Mouse (Mus musculus) heart, postnatal 0 days (tissue): ENCODE measurements around the gene Obsl1. TPM values are rescaled to one million over a fixed set of nuclear protein-coding genes. Genes with fewer than 3 reads are reported as not detected.

Source experiments
- ATAC-seq: fragments of 200-750 bp; cut with Nextera tagmentation; 2 replicates; pipeline ENCODE4 v1.8.0; 2017; ENCODE audit warnings: low read depth, moderate number of reproducible peaks, moderate library complexity; ENCODE audit not compliant: insufficient read depth
- DNase-seq: peaks from one replicate; pipeline ENCODE4 v3.0.0-alpha.2; 2016; ENCODE audit warnings: low spot score
- H3K27ac ChIP-seq: fragments of 300-500 bp; sonication (generic); 2 replicates; pipeline ENCODE4 v1.5.1; 2014; ENCODE audit warnings: low read depth, mild to moderate bottlenecking
- H3K27me3 ChIP-seq: fragments of 300-500 bp; sonication (generic); 2 replicates; pipeline ENCODE4 v1.6.1; 2014; ENCODE audit warnings: low read length, mixed read lengths; ENCODE audit not compliant: control insufficient read depth, insufficient read depth
- H3K36me3 ChIP-seq: fragments of 300-500 bp; sonication (generic); replicated peaks from 2 replicates; pipeline ENCODE4 v1.6.1; 2014; ENCODE audit warnings: low read length, mixed read lengths; ENCODE audit not compliant: control insufficient read depth, insufficient read depth
- H3K4me1 ChIP-seq: fragments of 300-500 bp; sonication (generic); 2 replicates; pipeline ENCODE4 v1.6.1; 2014; ENCODE audit warnings: antibody characterized with exemption; ENCODE audit not compliant: control insufficient read depth, insufficient read depth
- H3K4me2 ChIP-seq: fragments of 300-500 bp; sonication (generic); 2 replicates; pipeline ENCODE4 v1.6.1; 2014; ENCODE audit warnings: low read depth, mild to moderate bottlenecking, low read length, moderate library complexity
- H3K4me3 ChIP-seq: fragments of 300-500 bp; sonication (generic); 2 replicates; pipeline ENCODE4 v1.5.1; 2014; ENCODE audit warnings: low read depth, low read length
- H3K9ac ChIP-seq: fragments of 300-500 bp; sonication (generic); replicated peaks from 2 replicates; pipeline ENCODE4 v1.6.1; 2014; ENCODE audit warnings: low read depth, low read length, mixed read lengths
- H3K9me3 ChIP-seq: fragments of 300-500 bp; sonication (generic); replicated peaks from 2 replicates; pipeline ENCODE4 v1.6.1; 2016; ENCODE audit warnings: low read length; ENCODE audit not compliant: control insufficient read depth
- CTCF ChIP-seq: IDR thresholded peaks from 2 replicates; pipeline ENCODE4 v1.5.1; 2016; ENCODE audit warnings: antibody characterized with exemption, control low read depth, low read depth
- EP300 ChIP-seq: IDR thresholded peaks from 2 replicates; pipeline ENCODE4 v1.6.1; 2016; ENCODE audit warnings: antibody characterized with exemption, low read depth
- WGBS: fragments of 180-500 bp; shearing (Covaris S2); extraction: QIAGEN DNeasy Blood & Tissue Kit; methylation state at CpG from one replicate; pipeline ENCODE4 v1.1.7; 2014; 5-methylcytosine and 5-hydroxymethylcytosine counted together
- polyA plus RNA-seq: library from polyadenylated mRNA; unstranded; fragments of >200 nt; fragmentation: Nextera tagmentation; extraction: Ambion mirVana; gene quantifications from 2 replicates; pipeline ENCODE4 v1.2.1, GENCODE M21; 2015
- total RNA-seq: library from RNA; depleted of rRNA; stranded (reverse); fragments of >200 nt; gene quantifications from 2 replicates; pipeline ENCODE4 v1.2.3, GENCODE M21; 2014; ENCODE audit warnings: low replicate concordance

The Obsl1 gene
- total and polyA plus RNA-seq, 2 experiments from 2014 or later: 45.8 to 293 TPM

- H3K27ac ChIP-seq: no peak overlapping the region
- H3K4me1 ChIP-seq: peaks cover 26% of the 10 kb centered on the region
- H3K4me2 ChIP-seq: no peak overlapping the region
- H3K9ac ChIP-seq: no peak overlapping the region
- no peak for ATAC-seq
- WGBS: 91% methylated on average over 9 of the region's 9 CpGs
- TF ChIP-seq CTCF (no peak), EP300 (no peak)
- no peaks in the 10 kb centered on the region for H3K9me3 ChIP-seq
- no peak overlapping the region for H3K4me3 ChIP-seq
- no peaks in the 10 kb centered on the region for H3K27me3 ChIP-seq
- DNase-seq: no peak
- H3K36me3 ChIP-seq: peaks cover 64% of the 10 kb centered on the region
Observed at GRCm38 (mm10) chr1:75501905-75502304, 4.3 kb downstream of the Obsl1 start.

- Histone ChIP-seq H3K27ac (no peak overlapping the region), H3K9me3 (no peaks in the 10 kb centered on the region), H3K36me3 (peaks cover 83% of the 10 kb centered on the region), H3K27me3 (no peaks in the 10 kb centered on the region), H3K4me1 (peaks cover 13% of the 10 kb centered on the region), H3K9ac (no peak overlapping the region), H3K4me2 (no peak overlapping the region), H3K4me3 (no peak overlapping the region)
- no peak for DNase-seq
- TF ChIP-seq CTCF (peak; percentile 48), EP300 (no peak)
- WGBS: 75% methylated on average over 7 of the region's 7 CpGs
- ATAC-seq: no peak
Observed at GRCm38 (mm10) chr1:75499441-75499840, 6.8 kb downstream of the Obsl1 start.

GRCm38 (mm10) chr1:75498897-75499296 is 7.4 kb downstream of the Obsl1 start:
- no peak overlapping the region for H3K9ac ChIP-seq
- peaks cover 83% of the 10 kb centered on the region for H3K36me3 ChIP-seq
- no peak for TF ChIP-seq CTCF
- TF ChIP-seq EP300: no peak
- peaks cover 8% of the 10 kb centered on the region for H3K4me1 ChIP-seq
- H3K27me3 ChIP-seq: no peaks in the 10 kb centered on the region
- H3K4me3 ChIP-seq: no peak overlapping the region
- WGBS: 74% methylated on average over 4 of the region's 4 CpGs
- no peaks in the 10 kb centered on the region for H3K9me3 ChIP-seq
- no peak overlapping the region for H3K27ac ChIP-seq
- no peak overlapping the region for H3K4me2 ChIP-seq
- ATAC-seq (no peak), DNase-seq (no peak)

GRCm38 (mm10) chr1:75494878-75495548 is 11.2 kb downstream of the Obsl1 start:
- Histone ChIP-seq H3K9ac (no peak overlapping the region), H3K4me1 (no peaks in the 10 kb centered on the region), H3K27ac (no peak overlapping the region), H3K4me2 (no peak overlapping the region), H3K9me3 (no peaks in the 10 kb centered on the region), H3K27me3 (no peaks in the 10 kb centered on the region), H3K4me3 (no peak overlapping the region), H3K36me3 (peaks cover 90% of the 10 kb centered on the region)
- TF ChIP-seq CTCF: peak; percentile 65
- no peak for TF ChIP-seq EP300
- ATAC-seq (peak; percentile 36; the same call in 1 of the 2 replicates), DNase-seq (no peak)
- WGBS: 66% methylated on average over 12 of the region's 12 CpGs

- TF ChIP-seq CTCF: no peak
- TF ChIP-seq EP300: no peak
- H3K36me3 ChIP-seq: peaks cover 82% of the 10 kb centered on the region
Observed at GRCm38 (mm10) chr1:75492579-75493170, 13.6 kb downstream of the Obsl1 start.

More at GRCm38 (mm10) chr1:75492579-75493170, 13.6 kb downstream of the Obsl1 start:
- no peaks in the 10 kb centered on the region for H3K9me3 ChIP-seq
- no peak overlapping the region for H3K27ac ChIP-seq
- peaks cover 10% of the 10 kb centered on the region; the same call in 1 of the 2 replicates for H3K27me3 ChIP-seq
- no peak overlapping the region for H3K4me3 ChIP-seq
- ATAC-seq (no peak), DNase-seq (no peak)
- H3K4me2 ChIP-seq: no peak overlapping the region
- 0 out of 2 replicates have a peak, but pooled peaks cover 6% of the 10 kb centered on the region for H3K4me1 ChIP-seq
- WGBS: 66% methylated on average over 24 of the region's 24 CpGs
- H3K9ac ChIP-seq: no peak overlapping the region
